Mouse (Mus musculus) heart, embryonic 13.5 days (tissue): Measurements from ENCODE around the gene Dnm2. TPM values are rescaled to one million over a fixed set of nuclear protein-coding genes. Genes with fewer than 3 reads are reported as not detected.

Source experiments
- ATAC-seq: fragments of 200-750 bp; cut with Nextera tagmentation; 2 replicates; pipeline ENCODE4 v1.8.0; 2017; ENCODE audit warnings: moderate TSS enrichment; ENCODE audit not compliant: insufficient number of reproducible peaks, low FRiP score, low TSS enrichment; ENCODE audit errors: extremely low read depth
- H3K27ac ChIP-seq: fragments of 300-500 bp; sonication (generic); replicated peaks from 2 replicates; pipeline ENCODE4 v1.5.1; 2015; ENCODE audit warnings: moderate library complexity, mild to moderate bottlenecking, inconsistent platforms
- H3K27me3 ChIP-seq: fragments of 300-500 bp; sonication (generic); replicated peaks from 2 replicates; pipeline ENCODE4 v1.6.1; 2015; ENCODE audit warnings: mild to moderate bottlenecking, inconsistent platforms
- H3K36me3 ChIP-seq: fragments of 300-500 bp; sonication (generic); 2 replicates; pipeline ENCODE4 v1.6.1; 2015; ENCODE audit warnings: mild to moderate bottlenecking, inconsistent platforms
- H3K4me1 ChIP-seq: fragments of 300-500 bp; sonication (generic); 2 replicates; pipeline ENCODE4 v1.6.1; 2015; ENCODE audit warnings: inconsistent platforms
- H3K4me2 ChIP-seq: fragments of 300-500 bp; sonication (generic); 2 replicates; pipeline ENCODE4 v1.6.1; 2015; ENCODE audit warnings: inconsistent platforms, mild to moderate bottlenecking, moderate library complexity
- H3K4me3 ChIP-seq: fragments of 300-500 bp; sonication (generic); 2 replicates; pipeline ENCODE4 v1.5.1; 2015; ENCODE audit warnings: moderate library complexity, mild to moderate bottlenecking, inconsistent platforms
- H3K9ac ChIP-seq: fragments of 300-500 bp; sonication (generic); 2 replicates; pipeline ENCODE4 v1.6.1; 2015; ENCODE audit warnings: inconsistent platforms, mild to moderate bottlenecking, moderate library complexity
- H3K9me3 ChIP-seq: fragments of 300-500 bp; sonication (generic); 2 replicates; pipeline ENCODE4 v1.6.1; 2016; ENCODE audit warnings: inconsistent platforms
- WGBS: fragments of 180-500 bp; shearing (Covaris S2); methylation state at CpG from one replicate; pipeline ENCODE4 v1.1.7; 2015; ENCODE audit warnings: mixed read lengths; 5-methylcytosine and 5-hydroxymethylcytosine counted together
- polyA plus RNA-seq: library from polyadenylated mRNA; unstranded; fragments of >200 nt; fragmentation: Nextera tagmentation; extraction: Ambion mirVana; gene quantifications from 2 replicates; pipeline ENCODE4 v1.2.1, GENCODE M21; 2015

Dnm2 gene
- polyA plus RNA-seq, 1 experiment from 2014 or later = 67.6 TPM

- H3K4me2 ChIP-seq = no peak overlapping the region
- H3K27me3 ChIP-seq = no peaks in the 10 kb centered on the region
- no peak for ATAC-seq
- 18% methylated on average over 4 of the region's 4 CpGs for WGBS
- H3K4me3 ChIP-seq = no peak overlapping the region
- no peaks in the 10 kb centered on the region for H3K9me3 ChIP-seq
- H3K4me1 ChIP-seq = peaks cover 15% of the 10 kb centered on the region
- no peak overlapping the region for H3K9ac ChIP-seq
- peaks cover 41% of the 10 kb centered on the region for H3K36me3 ChIP-seq
- no peak overlapping the region for H3K27ac ChIP-seq
Measured at GRCm38 (mm10) chr9:21407951-21408350, 16.8 kb upstream of the Dnm2 start.

- Histone ChIP-seq H3K9ac (no peak overlapping the region), H3K9me3 (no peaks in the 10 kb centered on the region), H3K27me3 (no peaks in the 10 kb centered on the region), H3K4me3 (no peak overlapping the region), H3K27ac (no peak overlapping the region), H3K4me1 (peaks cover 10% of the 10 kb centered on the region), H3K36me3 (peaks cover 36% of the 10 kb centered on the region), H3K4me2 (no peak overlapping the region)
- WGBS = 70% methylated on average over 7 of the region's 7 CpGs
- ATAC-seq = no peak
Measured at GRCm38 (mm10) chr9:21408624-21409023, 16.1 kb upstream of the Dnm2 start.

GRCm38 (mm10) chr9:21409592-21410317 is 15.0 kb upstream of the Dnm2 start:
- Histone ChIP-seq H3K9ac (no peak overlapping the region), H3K9me3 (no peaks in the 10 kb centered on the region), H3K36me3 (peaks cover 36% of the 10 kb centered on the region), H3K27me3 (no peaks in the 10 kb centered on the region), H3K4me2 (no peak overlapping the region), H3K27ac (no peak overlapping the region), H3K4me1 (peaks cover 10% of the 10 kb centered on the region), H3K4me3 (no peak overlapping the region)
- no peak for ATAC-seq
- WGBS = 34% methylated on average over 9 of the region's 9 CpGs

GRCm38 (mm10) chr9:21411669-21412550 is 12.8 kb upstream of the Dnm2 start, which contains the start of gene Qtrt1:
Gene Qtrt1 (plus strand): TSS chr9:21411837.
- 2% methylated on average over 53 of the region's 53 CpGs for WGBS
- ATAC-seq = peak; percentile 92
- Histone ChIP-seq H3K27me3 (no peaks in the 10 kb centered on the region), H3K27ac (peak within 1 kb of the TSS; percentile 78), H3K4me2 (peak within 1 kb of the TSS; percentile 96), H3K9me3 (no peaks in the 10 kb centered on the region), H3K4me1 (peaks cover 10% of the 10 kb centered on the region), H3K9ac (peak within 1 kb of the TSS; percentile 89), H3K36me3 (peaks cover 34% of the 10 kb centered on the region), H3K4me3 (peak within 1 kb of the TSS; percentile 87)

GRCm38 (mm10) chr9:21417866-21418265 is 6.8 kb upstream of the Dnm2 start:
- H3K9ac ChIP-seq = no peak overlapping the region

GRCm38 (mm10) chr9:21419646-21420045 is 5.1 kb upstream of the Dnm2 start:
- 82% methylated on average over 2 of the region's 2 CpGs for WGBS
- H3K9me3 ChIP-seq = no peaks in the 10 kb centered on the region
- H3K9ac ChIP-seq = no peak overlapping the region
- no peak overlapping the region for H3K27ac ChIP-seq
- no peak for ATAC-seq
- H3K4me1 ChIP-seq = 0 out of 2 replicates have a peak, but pooled peaks cover 5% of the 10 kb centered on the region
- peaks cover 62% of the 10 kb centered on the region for H3K36me3 ChIP-seq
- no peak overlapping the region for H3K4me3 ChIP-seq
- H3K4me2 ChIP-seq = no peak overlapping the region
- H3K27me3 ChIP-seq = no peaks in the 10 kb centered on the region

More at GRCm38 (mm10) chr9:21417866-21418265, 6.8 kb upstream of the Dnm2 start:
- no peak overlapping the region for H3K27ac ChIP-seq
- peaks cover 74% of the 10 kb centered on the region for H3K36me3 ChIP-seq
- 96% methylated on average over 2 of the region's 2 CpGs for WGBS
- H3K27me3 ChIP-seq = no peaks in the 10 kb centered on the region
- 0 out of 2 replicates have a peak, but pooled peaks cover under 1% of the 10 kb centered on the region for H3K4me1 ChIP-seq
- H3K4me3 ChIP-seq = no peak overlapping the region
- H3K4me2 ChIP-seq = no peak overlapping the region
- ATAC-seq = no peak
- no peaks in the 10 kb centered on the region for H3K9me3 ChIP-seq

GRCm38 (mm10) chr9:21425556-21425945 is 843 bp downstream of the Dnm2 start:
- H3K9ac ChIP-seq = peak overlapping the region; percentile 92
- H3K4me2 ChIP-seq = peak overlapping the region; percentile 83
- no peak for ATAC-seq
- H3K27ac ChIP-seq = peak overlapping the region; percentile 92
- H3K9me3 ChIP-seq = no peaks in the 10 kb centered on the region
- H3K4me1 ChIP-seq = peaks cover 42% of the 10 kb centered on the region
- no peaks in the 10 kb centered on the region for H3K27me3 ChIP-seq
- WGBS = 4% methylated on average over 6 of the region's 6 CpGs
- peak overlapping the region; percentile 86 for H3K4me3 ChIP-seq
- H3K36me3 ChIP-seq = peaks cover 12% of the 10 kb centered on the region

- H3K36me3 ChIP-seq = peaks cover 7% of the 10 kb centered on the region
- no peaks in the 10 kb centered on the region for H3K9me3 ChIP-seq
- H3K9ac ChIP-seq = peak overlapping the region; percentile 92
- WGBS = 0% methylated on average over 1 of the region's 1 CpGs
- H3K4me2 ChIP-seq = peak overlapping the region; percentile 83
- H3K27me3 ChIP-seq = no peaks in the 10 kb centered on the region
- peaks cover 47% of the 10 kb centered on the region for H3K4me1 ChIP-seq
- H3K27ac ChIP-seq = peak overlapping the region; percentile 92
- no peak for ATAC-seq
- H3K4me3 ChIP-seq = peak overlapping the region; percentile 86
Measured at GRCm38 (mm10) chr9:21426013-21426412, 1.3 kb downstream of the Dnm2 start.

- peaks cover 51% of the 10 kb centered on the region for H3K4me1 ChIP-seq
- H3K27ac ChIP-seq = no peak overlapping the region
- peak overlapping the region; percentile 86 for H3K4me3 ChIP-seq
- peaks cover 2% of the 10 kb centered on the region for H3K36me3 ChIP-seq
- peak overlapping the region; percentile 92; the same call in 1 of the 2 replicates for H3K9ac ChIP-seq
- no peak for ATAC-seq
- H3K9me3 ChIP-seq = no peaks in the 10 kb centered on the region
- 44% methylated on average over 2 of the region's 2 CpGs for WGBS
- peak overlapping the region; percentile 83 for H3K4me2 ChIP-seq
- H3K27me3 ChIP-seq = no peaks in the 10 kb centered on the region
Measured at GRCm38 (mm10) chr9:21426525-21426924, 1.8 kb downstream of the Dnm2 start.

- H3K9me3 ChIP-seq = no peaks in the 10 kb centered on the region
- H3K27ac ChIP-seq = no peak overlapping the region
- no peak for ATAC-seq
- no peak overlapping the region for H3K4me2 ChIP-seq
- 81% methylated on average over 2 of the region's 2 CpGs for WGBS
- no peaks in the 10 kb centered on the region for H3K27me3 ChIP-seq
- H3K9ac ChIP-seq = peak overlapping the region; percentile 63
- H3K36me3 ChIP-seq = no peaks in the 10 kb centered on the region; the same call in 1 of the 2 replicates
- H3K4me3 ChIP-seq = no peak overlapping the region
- H3K4me1 ChIP-seq = peaks cover 56% of the 10 kb centered on the region
Measured at GRCm38 (mm10) chr9:21427773-21428172, 3.1 kb downstream of the Dnm2 start.

GRCm38 (mm10) chr9:21428178-21428577 is 3.5 kb downstream of the Dnm2 start:
- WGBS = 75% methylated on average over 6 of the region's 6 CpGs
- H3K9ac ChIP-seq = peak overlapping the region; percentile 63; the same call in 1 of the 2 replicates

More at GRCm38 (mm10) chr9:21428178-21428577, 3.5 kb downstream of the Dnm2 start:
- Histone ChIP-seq H3K27me3 (no peaks in the 10 kb centered on the region), H3K9me3 (no peaks in the 10 kb centered on the region), H3K36me3 (no peaks in the 10 kb centered on the region; the same call in 1 of the 2 replicates), H3K4me1 (peaks cover 59% of the 10 kb centered on the region), H3K4me2 (no peak overlapping the region), H3K4me3 (no peak overlapping the region), H3K27ac (no peak overlapping the region)
- ATAC-seq = no peak
